Mouse (Mus musculus) hindbrain, embryonic 12.5 days (tissue): ENCODE measurements around the gene Plch1. TPM values are rescaled to one million over a fixed set of nuclear protein-coding genes. Genes with fewer than 3 reads are reported as not detected.

Experiments
- ATAC-seq: fragments of 200-750 bp; cut with Nextera tagmentation; 2 replicates; pipeline ENCODE4 v1.8.0; 2017; ENCODE audit warnings: moderate TSS enrichment; ENCODE audit not compliant: low FRiP score
- H3K27ac ChIP-seq: fragments of 300-500 bp; sonication (generic); 2 replicates; pipeline ENCODE4 v1.5.1; 2016; ENCODE audit warnings: mild to moderate bottlenecking
- H3K27me3 ChIP-seq: fragments of 300-500 bp; sonication (generic); 2 replicates; pipeline ENCODE4 v1.6.1; 2016; ENCODE audit warnings: mild to moderate bottlenecking
- H3K36me3 ChIP-seq: fragments of 300-500 bp; sonication (generic); 2 replicates; pipeline ENCODE4 v1.6.1; 2016; ENCODE audit warnings: mild to moderate bottlenecking
- H3K4me1 ChIP-seq: fragments of 300-500 bp; sonication (generic); 2 replicates; pipeline ENCODE4 v1.6.1; 2016
- H3K4me2 ChIP-seq: fragments of 300-500 bp; sonication (generic); replicated peaks from 2 replicates; pipeline ENCODE4 v1.6.1; 2016; ENCODE audit warnings: mild to moderate bottlenecking
- H3K4me3 ChIP-seq: fragments of 300-500 bp; sonication (generic); 2 replicates; pipeline ENCODE4 v1.5.1; 2016; ENCODE audit warnings: mild to moderate bottlenecking
- H3K9ac ChIP-seq: fragments of 300-500 bp; sonication (generic); 2 replicates; pipeline ENCODE4 v1.6.1; 2016; ENCODE audit warnings: mild to moderate bottlenecking, moderate library complexity
- H3K9me3 ChIP-seq: fragments of 300-500 bp; sonication (generic); replicated peaks from 2 replicates; pipeline ENCODE4 v1.6.1; 2016; ENCODE audit warnings: mild to moderate bottlenecking
- WGBS: fragments of 180-500 bp; shearing (Covaris S2); methylation state at CpG from one replicate; pipeline ENCODE4 v1.1.7; 2016; 5-methylcytosine and 5-hydroxymethylcytosine counted together
- polyA plus RNA-seq: library from polyadenylated mRNA; unstranded; fragments of >200 nt; fragmentation: Nextera tagmentation; extraction: Ambion mirVana; gene quantifications from 2 replicates; pipeline ENCODE4 v1.2.1, GENCODE M21; 2016

The Plch1 gene
- polyA plus RNA-seq, 1 experiment from 2014 or later = 25.5 TPM

- no peak overlapping the region for H3K9ac ChIP-seq
- no peaks in the 10 kb centered on the region for H3K36me3 ChIP-seq
- H3K4me1 ChIP-seq = peaks cover 11% of the 10 kb centered on the region
- no peak overlapping the region for H3K27ac ChIP-seq
- WGBS = 40% methylated on average over 12 of the region's 12 CpGs
- H3K9me3 ChIP-seq = no peaks in the 10 kb centered on the region
- no peaks in the 10 kb centered on the region for H3K27me3 ChIP-seq
- peak; percentile 79 for ATAC-seq
- H3K4me3 ChIP-seq = no peak overlapping the region
- peak overlapping the region; percentile 41 for H3K4me2 ChIP-seq
Measured at GRCm38 (mm10) chr3:63851125-63851698, 48.1 kb downstream of the Plch1 start.

- 26% methylated on average over 10 of the region's 10 CpGs for WGBS
- H3K9ac ChIP-seq = no peak overlapping the region
- no peaks in the 10 kb centered on the region for H3K9me3 ChIP-seq
- H3K36me3 ChIP-seq = no peaks in the 10 kb centered on the region
- H3K4me1 ChIP-seq = peaks cover 11% of the 10 kb centered on the region
- no peak overlapping the region for H3K4me3 ChIP-seq
- H3K27me3 ChIP-seq = no peaks in the 10 kb centered on the region
- 0 out of 2 replicates have a peak overlapping the region, but pooled peaks have one; percentile 6 for H3K4me2 ChIP-seq
- peak; percentile 51; the same call in 1 of the 2 replicates for ATAC-seq
- no peak overlapping the region for H3K27ac ChIP-seq
Measured at GRCm38 (mm10) chr3:63849765-63850346, 49.4 kb downstream of the Plch1 start.

- H3K9ac ChIP-seq = no peak overlapping the region
- no peak overlapping the region for H3K4me3 ChIP-seq
- H3K4me1 ChIP-seq = no peaks in the 10 kb centered on the region
- ATAC-seq = no peak
- 73% methylated on average over 4 of the region's 4 CpGs for WGBS
- H3K27me3 ChIP-seq = no peaks in the 10 kb centered on the region
- no peaks in the 10 kb centered on the region for H3K36me3 ChIP-seq
- no peak overlapping the region for H3K4me2 ChIP-seq
- no peak overlapping the region for H3K27ac ChIP-seq
- no peaks in the 10 kb centered on the region for H3K9me3 ChIP-seq
Measured at GRCm38 (mm10) chr3:63844141-63844540, 55.1 kb downstream of the Plch1 start.

- no peak for ATAC-seq
- WGBS = 32% methylated on average over 4 of the region's 4 CpGs
- Histone ChIP-seq H3K4me2 (no peak overlapping the region), H3K4me3 (no peak overlapping the region), H3K9me3 (no peaks in the 10 kb centered on the region), H3K36me3 (no peaks in the 10 kb centered on the region), H3K27me3 (no peaks in the 10 kb centered on the region), H3K4me1 (no peaks in the 10 kb centered on the region), H3K27ac (no peak overlapping the region), H3K9ac (no peak overlapping the region)
Measured at GRCm38 (mm10) chr3:63842436-63842835, 56.8 kb downstream of the Plch1 start.

- no peak overlapping the region for H3K4me3 ChIP-seq
- H3K4me1 ChIP-seq = peaks cover 3% of the 10 kb centered on the region; the same call in 1 of the 2 replicates
- no peak overlapping the region for H3K4me2 ChIP-seq
- no peak overlapping the region for H3K27ac ChIP-seq
- H3K36me3 ChIP-seq = no peaks in the 10 kb centered on the region
- H3K9ac ChIP-seq = no peak overlapping the region
- no peaks in the 10 kb centered on the region for H3K27me3 ChIP-seq
- no peaks in the 10 kb centered on the region for H3K9me3 ChIP-seq
- ATAC-seq = no peak
Measured at GRCm38 (mm10) chr3:63837750-63838149, 61.5 kb downstream of the Plch1 start.

- Histone ChIP-seq H3K4me1 (peaks cover 3% of the 10 kb centered on the region; the same call in 1 of the 2 replicates), H3K27ac (no peak overlapping the region), H3K36me3 (no peaks in the 10 kb centered on the region), H3K9ac (no peak overlapping the region), H3K27me3 (no peaks in the 10 kb centered on the region), H3K9me3 (no peaks in the 10 kb centered on the region), H3K4me3 (no peak overlapping the region), H3K4me2 (no peak overlapping the region)
- 80% methylated on average over 8 of the region's 8 CpGs for WGBS
- no peak for ATAC-seq
Measured at GRCm38 (mm10) chr3:63836937-63837632, 62.2 kb downstream of the Plch1 start.

- no peak overlapping the region for H3K4me3 ChIP-seq
- peaks cover 3% of the 10 kb centered on the region; the same call in 1 of the 2 replicates for H3K4me1 ChIP-seq
- H3K4me2 ChIP-seq = no peak overlapping the region
- no peak overlapping the region for H3K27ac ChIP-seq
- H3K36me3 ChIP-seq = no peaks in the 10 kb centered on the region
- ATAC-seq = no peak
- no peaks in the 10 kb centered on the region for H3K27me3 ChIP-seq
- no peaks in the 10 kb centered on the region for H3K9me3 ChIP-seq
- H3K9ac ChIP-seq = no peak overlapping the region
Measured at GRCm38 (mm10) chr3:63835816-63836215, 63.5 kb downstream of the Plch1 start.

- Histone ChIP-seq H3K4me2 (no peak overlapping the region), H3K27me3 (no peaks in the 10 kb centered on the region), H3K9me3 (no peaks in the 10 kb centered on the region), H3K9ac (no peak overlapping the region), H3K27ac (no peak overlapping the region), H3K4me1 (peaks cover 4% of the 10 kb centered on the region), H3K4me3 (no peak overlapping the region), H3K36me3 (no peaks in the 10 kb centered on the region)
- WGBS = 12% methylated on average over 1 of the region's 1 CpGs
- ATAC-seq = no peak
Measured at GRCm38 (mm10) chr3:63823874-63824400, 75.3 kb downstream of the Plch1 start.

- H3K36me3 ChIP-seq = no peaks in the 10 kb centered on the region
- H3K9me3 ChIP-seq = no peaks in the 10 kb centered on the region
- no peak overlapping the region for H3K27ac ChIP-seq
- H3K27me3 ChIP-seq = no peaks in the 10 kb centered on the region
- no peak overlapping the region for H3K9ac ChIP-seq
- ATAC-seq = no peak
- peaks cover 4% of the 10 kb centered on the region for H3K4me1 ChIP-seq
- H3K4me2 ChIP-seq = no peak overlapping the region
- H3K4me3 ChIP-seq = no peak overlapping the region
Measured at GRCm38 (mm10) chr3:63822631-63823030, 76.6 kb downstream of the Plch1 start.

GRCm38 (mm10) chr3:63815131-63815530, 84.1 kb downstream of the Plch1 start:
- no peak for ATAC-seq
- Histone ChIP-seq H3K27me3 (no peaks in the 10 kb centered on the region), H3K4me2 (no peak overlapping the region), H3K9me3 (no peaks in the 10 kb centered on the region), H3K36me3 (no peaks in the 10 kb centered on the region), H3K4me3 (no peak overlapping the region), H3K4me1 (0 out of 2 replicates have a peak, but pooled peaks cover 3% of the 10 kb centered on the region), H3K27ac (no peak overlapping the region), H3K9ac (no peak overlapping the region)
- WGBS = 81% methylated on average over 3 of the region's 3 CpGs

GRCm38 (mm10) chr3:63814203-63814602, 85.1 kb downstream of the Plch1 start:
- no peaks in the 10 kb centered on the region for H3K36me3 ChIP-seq
- 68% methylated on average over 1 of the region's 1 CpGs for WGBS
- no peak for ATAC-seq
- H3K27me3 ChIP-seq = no peaks in the 10 kb centered on the region
- 0 out of 2 replicates have a peak, but pooled peaks cover 3% of the 10 kb centered on the region for H3K4me1 ChIP-seq
- H3K4me2 ChIP-seq = no peak overlapping the region
- H3K4me3 ChIP-seq = no peak overlapping the region
- no peaks in the 10 kb centered on the region for H3K9me3 ChIP-seq
- no peak overlapping the region for H3K9ac ChIP-seq
- no peak overlapping the region for H3K27ac ChIP-seq

- Histone ChIP-seq H3K4me1 (no peaks in the 10 kb centered on the region), H3K9ac (no peak overlapping the region), H3K9me3 (0 out of 2 replicates have a peak, but pooled peaks cover 2% of the 10 kb centered on the region), H3K27me3 (no peaks in the 10 kb centered on the region), H3K36me3 (no peaks in the 10 kb centered on the region), H3K27ac (no peak overlapping the region), H3K4me2 (no peak overlapping the region), H3K4me3 (no peak overlapping the region)
- WGBS = 69% methylated on average over 1 of the region's 1 CpGs
- no peak for ATAC-seq
Measured at GRCm38 (mm10) chr3:63806906-63807305, 92.4 kb downstream of the Plch1 start.
